Mouse (Mus musculus) heart, embryonic 14.5 days (tissue): ENCODE measurements around the gene Hist1h2bc. TPM values are rescaled to one million over a fixed set of nuclear protein-coding genes. Genes with fewer than 3 reads are reported as not detected.
A peak's percentile ranks its signal among the peaks of the same experiment; 100 is the strongest.
"Not testable (repeated sequence)": the region's sequence is repeated elsewhere in the genome, so short reads cannot be mapped to it uniquely, and the experiment has no call there.

ENCODE experiments used
- ATAC-seq: fragments of 200-750 bp; cut with Nextera tagmentation; 2 replicates; pipeline ENCODE4 v1.8.0; 2017; ENCODE audit warnings: low read depth, moderate TSS enrichment; ENCODE audit not compliant: insufficient number of reproducible peaks, insufficient read depth, low FRiP score
- H3K27ac ChIP-seq, 2 experiments: fragments of 200-500 bp in 1 of 2; fragments of 300-500 bp in 1 of 2; sonication (generic) in 1 of 2; replicated peaks in 1 of 2; 2 replicates each; pipeline ENCODE4 v1.5.1; 2012 to 2014; ENCODE audit warnings: low read depth in 2 of 2, low read length in 2 of 2, control low read depth in 1 of 2, mild to moderate bottlenecking in 1 of 2, mixed read lengths in 1 of 2; ENCODE audit not compliant: control insufficient read depth in 1 of 2, insufficient read depth in 1 of 2
- H3K27me3 ChIP-seq: fragments of 300-500 bp; sonication (generic); 2 replicates; pipeline ENCODE4 v1.6.1; 2014; ENCODE audit warnings: mild to moderate bottlenecking, low read length, control low read depth; ENCODE audit not compliant: control insufficient read depth, insufficient read depth
- H3K36me3 ChIP-seq: fragments of 300-500 bp; sonication (generic); 2 replicates; pipeline ENCODE4 v1.6.1; 2014; ENCODE audit warnings: mild to moderate bottlenecking, control low read depth, low read length, mixed read lengths; ENCODE audit not compliant: control insufficient read depth, insufficient read depth
- H3K4me1 ChIP-seq, 2 experiments: fragments of 200-500 bp in 1 of 2; fragments of 300-500 bp in 1 of 2; sonication (generic) in 1 of 2; 2 replicates each; pipeline ENCODE4 v1.6.1; 2012 to 2014; ENCODE audit warnings: low read length in 2 of 2, control low read depth in 1 of 2, mixed read lengths in 1 of 2; ENCODE audit not compliant: control insufficient read depth in 2 of 2, insufficient read depth in 2 of 2
- H3K4me2 ChIP-seq: fragments of 300-500 bp; sonication (generic); 2 replicates; pipeline ENCODE4 v1.6.1; 2014; ENCODE audit warnings: mild to moderate bottlenecking, low read length
- H3K4me3 ChIP-seq, 2 experiments: fragments of 200-500 bp in 1 of 2; fragments of 300-500 bp in 1 of 2; sonication (generic) in 1 of 2; 2 replicates each; pipeline ENCODE4 v1.5.1; 2012 to 2014; ENCODE audit warnings: low read length in 2 of 2, mild to moderate bottlenecking in 2 of 2, control low read depth in 1 of 2, low read depth in 1 of 2, moderate library complexity in 1 of 2; ENCODE audit not compliant: control insufficient read depth in 1 of 2, insufficient read depth in 1 of 2
- H3K9ac ChIP-seq: fragments of 300-500 bp; sonication (generic); 2 replicates; pipeline ENCODE4 v1.6.1; 2014; ENCODE audit warnings: mild to moderate bottlenecking, low read length
- H3K9me3 ChIP-seq: fragments of 300-500 bp; sonication (generic); 2 replicates; pipeline ENCODE4 v1.6.1; 2016; ENCODE audit warnings: low read length, control low read depth; ENCODE audit not compliant: control insufficient read depth
- WGBS: fragments of 180-500 bp; shearing (Covaris S2); extraction: QIAGEN DNeasy Blood & Tissue Kit; methylation state at CpG from one replicate; pipeline ENCODE4 v1.1.7; 2014; 5-methylcytosine and 5-hydroxymethylcytosine counted together
- polyA plus RNA-seq: library from polyadenylated mRNA; unstranded; fragments of >200 nt; fragmentation: Nextera tagmentation; extraction: Ambion mirVana; gene quantifications from 2 replicates; pipeline ENCODE4 v1.2.1, GENCODE M21; 2014

Gene Hist1h2bc
- polyA plus RNA-seq, result 51.9 and 57.5 TPM in 2 replicates

DNA sequence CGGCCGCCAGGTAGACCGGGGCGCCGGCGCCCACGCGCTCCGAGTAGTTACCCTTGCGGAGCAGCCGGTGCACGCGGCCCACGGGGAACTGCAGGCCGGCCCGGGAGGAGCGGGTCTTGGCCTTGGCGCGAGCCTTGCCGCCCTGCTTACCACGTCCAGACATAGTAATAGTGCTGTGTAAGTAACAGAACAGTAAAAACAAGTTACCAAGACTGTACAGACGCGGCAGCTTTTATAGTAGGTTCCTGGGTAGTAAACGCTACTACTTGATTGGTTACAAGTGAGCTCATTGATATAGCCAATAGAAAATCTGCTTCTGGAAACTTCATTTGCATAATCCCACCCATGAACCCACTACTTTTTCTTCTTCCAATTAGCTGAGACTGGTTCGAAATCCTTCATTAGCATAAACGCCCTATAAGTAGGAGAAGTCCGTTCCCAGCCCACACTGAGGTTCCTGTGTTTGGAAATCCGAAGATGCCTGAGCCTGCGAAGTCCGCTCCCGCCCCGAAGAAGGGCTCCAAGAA is at the start of gene Hist1h2bc, which contains the start of gene Hist1h2ac:
Gene Hist1h2bc (plus strand): TSS at position 445 of the 527 bp plus-strand sequence.
Gene Hist1h2ac (minus strand): TSS at position 194 of the 527 bp plus-strand sequence.
- H3K27me3 ChIP-seq, result no peaks in the 10 kb centered on the region
- H3K4me1 ChIP-seq, result peaks cover 4 to 5% of the 10 kb centered on the region in 2 experiments; a peak in 3 of 4 replicates
- peak within 1 kb of the TSS; percentile 80 for H3K4me2 ChIP-seq
- H3K9ac ChIP-seq, result peak within 1 kb of the TSS; percentile 78
- WGBS, result under 1% methylated on average over 25 of the region's 32 CpGs
- peak; percentile 97 for ATAC-seq
- H3K9me3 ChIP-seq, result no peaks in the 10 kb centered on the region
- peak within 1 kb of the TSS; percentile 97 for H3K27ac ChIP-seq
- H3K4me3 ChIP-seq, result peak within 1 kb of the TSS; percentile 47 to 55
- no peaks in the 10 kb centered on the region for H3K36me3 ChIP-seq

DNA sequence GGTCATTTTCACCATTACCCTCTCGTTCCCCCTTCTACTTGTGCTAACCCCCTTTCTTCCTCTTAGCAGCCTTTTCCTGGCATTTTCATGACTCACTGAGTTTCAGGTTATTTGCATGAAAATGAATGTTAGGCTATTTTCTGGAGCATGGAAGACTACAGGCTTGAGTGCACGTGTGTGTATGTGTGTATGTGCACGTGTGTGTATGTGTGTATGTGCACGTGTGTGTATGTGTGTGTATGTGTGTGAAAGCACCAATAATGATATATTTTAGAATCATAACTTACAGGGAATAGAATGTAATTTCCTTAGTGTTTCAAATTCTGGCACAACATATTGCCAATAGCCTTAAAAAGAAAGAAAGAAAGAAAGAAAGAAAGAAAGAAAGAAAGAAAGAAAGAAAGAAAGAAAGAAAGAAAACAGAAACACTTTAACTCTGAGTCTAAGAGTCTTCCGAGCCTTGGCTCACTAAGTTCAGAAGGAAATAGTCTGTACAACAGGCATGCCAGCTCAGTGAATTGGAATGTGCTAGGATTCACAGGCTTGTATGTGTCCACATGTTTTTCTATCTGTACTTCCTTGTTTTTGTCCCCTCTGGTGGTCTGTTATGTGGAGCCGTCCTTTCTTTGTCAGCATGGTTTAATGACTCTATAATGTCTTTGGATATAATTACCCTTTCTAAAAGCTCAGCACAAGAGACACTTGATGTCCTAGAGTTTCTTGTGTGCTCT is 24.2 kb upstream of the Hist1h2bc start:
- Histone ChIP-seq H3K4me1 (no peaks in the 10 kb centered on the region; a peak in 1 of 4 replicates), H3K4me2 (no peak overlapping the region), H3K9ac (no peak overlapping the region), H3K9me3 (no peaks in the 10 kb centered on the region), H3K27me3 (no peaks in the 10 kb centered on the region), H3K4me3 (no peak overlapping the region), H3K27ac (no peak overlapping the region), H3K36me3 (no peaks in the 10 kb centered on the region)
- no peak for ATAC-seq
- WGBS, result 54% methylated on average over 6 of the region's 6 CpGs

GRCm38 (mm10) chr13:23662536-23662935 is 21.5 kb upstream of the Hist1h2bc start:
- WGBS, result 38% methylated on average over 3 of the region's 3 CpGs
- no peak overlapping the region for H3K9ac ChIP-seq
- ATAC-seq, result no peak

DNA sequence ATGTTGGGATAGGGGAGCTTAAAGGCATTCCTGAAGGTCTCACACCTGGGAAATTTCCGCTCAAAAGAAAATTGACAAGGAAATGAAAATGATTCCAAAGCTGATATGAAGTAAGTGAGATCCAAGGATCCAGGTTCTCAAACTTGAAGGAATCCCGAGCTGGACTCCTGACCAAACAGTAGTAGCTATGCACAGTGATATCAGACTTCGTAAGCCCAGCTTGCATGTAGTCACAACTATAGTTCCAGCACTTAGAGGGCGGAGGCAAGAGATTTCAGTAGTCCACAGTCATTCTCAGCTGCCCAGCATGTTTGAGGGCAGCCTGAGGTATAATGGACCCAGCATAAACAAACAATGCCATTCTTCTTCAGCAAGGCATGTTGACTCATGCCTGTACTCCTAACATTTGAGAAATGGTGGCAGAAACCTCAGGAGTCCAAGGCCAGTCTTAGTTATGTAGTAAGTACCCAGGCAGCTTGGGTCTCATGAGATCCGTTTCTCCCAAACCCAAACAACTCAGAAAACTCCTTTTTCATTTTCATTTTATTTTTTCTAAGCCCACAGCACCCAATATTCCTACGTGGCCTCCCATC is 1.9 kb upstream of the Hist1h2bc start:
- H3K4me1 ChIP-seq, result peaks cover 4 to 5% of the 10 kb centered on the region in 2 experiments; a peak in 3 of 4 replicates
- 85% methylated on average over 6 of the region's 6 CpGs for WGBS
- H3K27ac ChIP-seq, result no peak overlapping the region
- H3K4me3 ChIP-seq, result no peak overlapping the region
- no peak for ATAC-seq
- no peak overlapping the region for H3K9ac ChIP-seq
- H3K9me3 ChIP-seq, result no peaks in the 10 kb centered on the region
- H3K4me2 ChIP-seq, result no peak overlapping the region
- no peaks in the 10 kb centered on the region for H3K36me3 ChIP-seq
- no peaks in the 10 kb centered on the region for H3K27me3 ChIP-seq

More at GRCm38 (mm10) chr13:23662536-23662935, 21.5 kb upstream of the Hist1h2bc start:
- H3K4me2 ChIP-seq, result no peak overlapping the region
- no peaks in the 10 kb centered on the region for H3K27me3 ChIP-seq
- no peaks in the 10 kb centered on the region for H3K36me3 ChIP-seq
- H3K9me3 ChIP-seq, result no peaks in the 10 kb centered on the region
- H3K4me3 ChIP-seq, result no peak overlapping the region
- no peak overlapping the region for H3K27ac ChIP-seq
- no peaks in the 10 kb centered on the region; a peak in 1 of 4 replicates for H3K4me1 ChIP-seq

- Histone ChIP-seq H3K4me1 (peaks cover 4 to 5% of the 10 kb centered on the region in 2 experiments; a peak in 3 of 4 replicates), H3K9ac (peak overlapping the region; percentile 67), H3K9me3 (no peaks in the 10 kb centered on the region), H3K27me3 (no peaks in the 10 kb centered on the region), H3K36me3 (no peaks in the 10 kb centered on the region), H3K4me3 (peak overlapping the region in 1 of 2 experiments; percentile 47; a peak in 1 of 4 replicates), H3K4me2 (peak overlapping the region; percentile 80), H3K27ac (peak overlapping the region; percentile 52 to 97)
- no peak for ATAC-seq
- 60% methylated on average over 1 of the region's 1 CpGs for WGBS
These were observed 1.4 kb upstream of the Hist1h2bc start for GRCm38 (mm10) chr13:23682623-23682946.

GRCm38 (mm10) chr13:23682947-23683754 is 848 bp upstream of the Hist1h2bc start:
- Histone ChIP-seq H3K4me3 (peak overlapping the region; percentile 47 to 55), H3K9ac (peak overlapping the region; percentile 67), H3K27ac (peak overlapping the region; percentile 96 to 97), H3K4me2 (peak overlapping the region; percentile 80)
- not testable (repeated sequence) for H3K9me3 ChIP-seq, H3K27me3 ChIP-seq, H3K4me1 ChIP-seq, H3K36me3 ChIP-seq
- ATAC-seq, result peak; percentile 33
- WGBS, result 14% methylated on average over 14 of the region's 30 CpGs

GRCm38 (mm10) chr13:23684295-23684945 is 421 bp downstream of the Hist1h2bc start:
- H3K36me3 ChIP-seq, H3K4me1 ChIP-seq, H3K9me3 ChIP-seq, H3K27me3 ChIP-seq: not testable (repeated sequence)
- peak overlapping the region; percentile 80 for H3K4me2 ChIP-seq
- 0% methylated on average over 13 of the region's 37 CpGs for WGBS
- H3K9ac ChIP-seq, result peak overlapping the region; percentile 78
- ATAC-seq, result peak; percentile 5; the same call in 1 of the 2 replicates
- H3K27ac ChIP-seq, result peak overlapping the region; percentile 97
- H3K4me3 ChIP-seq, result peak overlapping the region; percentile 47 to 52
